Mouse (Mus musculus) brain, embryonic 14.5 days (tissue): ENCODE measurements around the gene Ncf2. TPM values are rescaled to one million over a fixed set of nuclear protein-coding genes. Genes with fewer than 3 reads are reported as not detected.
A peak's percentile ranks its signal among the peaks of the same experiment; 100 is the strongest.

Experiments
- DNase-seq: peaks from one replicate; pipeline ENCODE4 v3.0.0-alpha.2; 2011; ENCODE audit warnings: low read depth
- CTCF ChIP-seq: fragments of 200-500 bp; IDR thresholded peaks from 2 replicates; pipeline ENCODE4 v1.5.1; 2012; ENCODE audit warnings: inconsistent platforms, mild to moderate bottlenecking, moderate library complexity, borderline replicate concordance; ENCODE audit not compliant: insufficient read depth, insufficient read length; ENCODE audit errors: extremely low read depth
- POLR2A ChIP-seq: fragments of 200-500 bp; IDR thresholded peaks from 2 replicates; pipeline ENCODE4 v1.6.1; 2012; ENCODE audit warnings: mild to moderate bottlenecking, inconsistent platforms, borderline replicate concordance; ENCODE audit not compliant: poor library complexity, insufficient read depth, insufficient read length, severe bottlenecking; ENCODE audit errors: extremely low read depth
- polyA plus RNA-seq: library from polyadenylated mRNA; depleted of rRNA; stranded (reverse); fragments of >200 nt; gene quantifications from 2 replicates; pipeline ENCODE4 v1.2.3, GENCODE M21; 2012

The Ncf2 gene
- polyA plus RNA-seq, 1 experiment, result 2.3 TPM

DNA sequence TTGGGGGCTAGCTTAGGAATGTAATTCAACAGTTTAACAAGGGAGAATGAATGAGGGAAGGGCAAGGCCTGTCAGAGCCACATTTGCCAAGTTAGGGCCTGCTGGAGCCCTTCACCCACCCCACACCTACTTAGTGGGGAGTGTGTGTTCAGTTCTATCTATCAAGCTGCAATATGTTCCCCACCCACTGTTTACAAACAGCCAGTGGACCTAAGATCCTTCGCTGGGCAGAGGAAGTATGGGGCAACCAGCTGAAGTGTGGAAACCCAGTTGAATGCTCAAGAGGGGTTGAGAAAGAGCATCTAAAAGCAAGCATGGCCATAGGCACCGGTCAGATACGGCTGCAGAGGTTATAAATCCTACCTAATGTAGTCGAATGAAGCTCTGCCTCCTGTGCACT is 13.0 kb upstream of the Ncf2 start:
- DNase-seq, result no peak
- TF ChIP-seq CTCF, result no peak
- TF ChIP-seq POLR2A, result no peak

GRCm38 (mm10) chr1:152788121-152788660 is 11.8 kb upstream of the Ncf2 start:
- DNase-seq, result no peak
- TF ChIP-seq POLR2A (no peak), CTCF (no peak)

GRCm38 (mm10) chr1:152790254-152790653 is 9.7 kb upstream of the Ncf2 start:
- peak; percentile 73 for DNase-seq

GRCm38 (mm10) chr1:152790821-152791220 is 9.2 kb upstream of the Ncf2 start:
- TF ChIP-seq CTCF (no peak), POLR2A (no peak)

More at GRCm38 (mm10) chr1:152790254-152790653, 9.7 kb upstream of the Ncf2 start:
- TF ChIP-seq CTCF (peak; percentile 56; the same call in 1 of the 2 replicates), POLR2A (no peak)

DNA sequence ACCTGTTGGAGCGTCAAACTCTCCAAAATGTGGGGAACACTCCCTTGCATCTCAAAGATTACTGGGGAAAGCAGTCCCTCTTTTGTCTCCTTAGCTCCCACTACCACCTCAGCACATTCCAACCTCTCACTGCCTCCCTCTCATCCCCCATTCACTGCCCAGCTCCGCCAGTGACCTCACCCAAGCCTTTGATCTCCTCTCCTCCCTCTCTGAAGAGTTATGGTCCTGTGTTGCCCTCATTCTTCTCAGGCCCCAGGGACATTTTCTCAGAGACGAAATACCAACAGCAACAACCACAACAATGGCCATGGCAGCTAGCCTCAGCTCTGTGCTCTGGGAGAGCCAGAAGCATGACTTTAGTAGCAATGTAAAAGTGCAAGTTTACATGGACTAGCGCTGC is 8.7 kb upstream of the Ncf2 start:
- no peak for DNase-seq
- TF ChIP-seq POLR2A (no peak), CTCF (no peak)

More at GRCm38 (mm10) chr1:152790821-152791220, 9.2 kb upstream of the Ncf2 start:
- no peak for DNase-seq

- peak; percentile 55 for DNase-seq
- TF ChIP-seq POLR2A (no peak), CTCF (no peak)
These were observed 7.1 kb upstream of the Ncf2 start for GRCm38 (mm10) chr1:152792736-152793494.

GRCm38 (mm10) chr1:152793495-152794130 is 6.4 kb upstream of the Ncf2 start:
- TF ChIP-seq POLR2A (no peak), CTCF (no peak)
- no peak for DNase-seq

DNA sequence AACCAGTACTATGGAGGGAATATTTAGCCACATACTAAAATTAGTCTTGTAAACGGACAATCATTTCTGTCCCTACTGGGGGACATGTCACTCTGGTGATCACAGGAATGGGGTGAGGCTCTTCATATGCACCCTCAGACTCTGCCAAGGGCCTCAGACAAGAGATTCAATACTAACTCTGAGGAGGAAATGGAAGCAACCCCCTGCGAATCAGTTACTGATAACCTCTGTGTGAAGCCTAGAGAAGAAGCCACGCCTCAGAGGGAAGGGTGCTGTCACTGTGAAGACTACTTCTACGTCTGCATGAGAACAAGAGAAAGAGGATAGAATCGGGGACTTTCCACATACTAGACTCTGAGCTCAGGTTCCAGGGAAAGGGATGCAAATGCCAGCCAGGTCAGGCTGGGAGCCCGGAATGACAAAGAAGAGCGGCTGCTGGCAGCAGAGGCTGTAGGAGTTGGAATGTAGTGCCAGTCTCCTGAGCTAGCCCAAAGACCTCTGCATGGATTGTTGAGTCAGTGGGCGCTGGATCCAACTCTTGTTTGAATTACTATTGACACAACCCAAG is 4.2 kb upstream of the Ncf2 start:
- DNase-seq, result no peak
- TF ChIP-seq CTCF, result no peak
- no peak for TF ChIP-seq POLR2A

- no peak for DNase-seq
- no peak for TF ChIP-seq CTCF
- no peak for TF ChIP-seq POLR2A
These were observed 3.2 kb upstream of the Ncf2 start for GRCm38 (mm10) chr1:152796683-152797263.

DNA sequence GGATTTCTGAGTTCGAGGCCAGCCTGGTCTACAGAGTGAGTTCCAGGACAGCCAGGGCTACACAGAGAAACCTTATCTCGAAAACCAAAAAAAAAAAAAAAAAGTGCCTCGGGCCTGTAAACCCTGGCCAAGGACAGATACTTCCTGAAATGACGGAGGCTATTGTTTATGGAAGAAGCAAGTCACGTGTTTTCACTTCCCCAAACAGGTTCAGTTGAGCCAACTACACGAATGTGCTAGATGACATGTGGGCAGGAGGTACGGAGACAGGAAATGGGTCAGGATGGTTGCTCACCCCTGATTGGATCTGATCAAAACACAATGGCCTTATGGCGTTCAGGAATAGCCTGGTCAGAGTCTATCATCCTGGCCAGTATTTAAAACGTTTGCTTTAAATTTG is 1.9 kb upstream of the Ncf2 start:
- no peak for TF ChIP-seq CTCF
- TF ChIP-seq POLR2A, result no peak
- no peak for DNase-seq

DNA sequence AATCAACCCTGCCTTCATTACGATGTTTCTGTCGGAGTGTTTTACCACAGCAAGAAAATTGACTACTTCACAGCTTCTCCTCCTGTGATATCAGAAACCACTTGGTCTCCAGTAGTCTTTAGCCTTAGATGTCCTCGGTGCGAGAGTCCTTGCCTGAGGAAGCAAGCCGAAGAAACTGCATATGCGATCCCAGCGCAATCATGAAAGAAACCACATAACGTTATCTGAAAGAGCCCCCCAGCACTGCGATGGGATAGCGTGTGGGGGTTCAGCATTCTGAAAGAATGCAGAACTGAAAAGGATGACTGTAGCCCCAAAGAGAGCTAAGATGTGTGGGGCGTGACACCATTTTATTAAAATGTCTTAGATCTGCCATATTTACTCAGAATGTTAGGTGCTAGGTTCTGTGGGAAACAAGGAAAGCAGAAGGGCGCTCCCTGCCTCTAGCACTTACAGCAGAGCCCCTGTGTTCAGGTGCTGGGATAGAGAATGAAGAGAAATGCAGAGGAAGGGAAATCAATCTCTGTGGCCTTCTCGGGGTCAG is 711 bp downstream of the Ncf2 start:
- TF ChIP-seq POLR2A (no peak), CTCF (no peak)
- DNase-seq, result no peak
